Mouse (Mus musculus) hindbrain, embryonic 14.5 days (tissue): ENCODE measurements at regions not wholly inside any gene's neighbourhood (a gene's known extent, or its start where the extent isn't known, plus 50 kb on each side); places are given as distances from the start of the nearest gene placed in this dataset.

ENCODE experiments used
- ATAC-seq: fragments of 200-750 bp; cut with Nextera tagmentation; 2 replicates; pipeline ENCODE4 v1.8.0; 2017; ENCODE audit warnings: moderate number of reproducible peaks, mild to moderate bottlenecking, moderate TSS enrichment, moderate library complexity; ENCODE audit not compliant: low FRiP score
- DNase-seq: peaks from one replicate; pipeline ENCODE4 v3.0.0-alpha.2; 2015; ENCODE audit warnings: low spot score
- H3K27ac ChIP-seq: fragments of 300-500 bp; sonication (generic); 2 replicates; pipeline ENCODE4 v1.5.1; 2014; ENCODE audit warnings: mild to moderate bottlenecking, moderate library complexity
- H3K27me3 ChIP-seq: fragments of 300-500 bp; sonication (generic); 2 replicates; pipeline ENCODE4 v1.6.1; 2014; ENCODE audit warnings: mild to moderate bottlenecking, low read length, mixed read lengths; ENCODE audit not compliant: control insufficient read depth, insufficient read depth
- H3K36me3 ChIP-seq: fragments of 300-500 bp; sonication (generic); replicated peaks from 2 replicates; pipeline ENCODE4 v1.6.1; 2014; ENCODE audit not compliant: control insufficient read depth, insufficient read depth
- H3K4me1 ChIP-seq: fragments of 300-500 bp; sonication (generic); replicated peaks from 2 replicates; pipeline ENCODE4 v1.6.1; 2014; ENCODE audit warnings: antibody characterized with exemption, low read length, mixed read lengths; ENCODE audit not compliant: control insufficient read depth, insufficient read depth
- H3K4me2 ChIP-seq: fragments of 300-500 bp; sonication (generic); replicated peaks from 2 replicates; pipeline ENCODE4 v1.6.1; 2014; ENCODE audit warnings: mild to moderate bottlenecking, moderate library complexity
- H3K4me3 ChIP-seq: fragments of 300-500 bp; sonication (generic); replicated peaks from 2 replicates; pipeline ENCODE4 v1.5.1; 2014; ENCODE audit warnings: mild to moderate bottlenecking, low read length
- H3K9ac ChIP-seq: fragments of 300-500 bp; sonication (generic); 2 replicates; pipeline ENCODE4 v1.6.1; 2014
- H3K9me3 ChIP-seq: fragments of 300-500 bp; sonication (generic); 2 replicates; pipeline ENCODE4 v1.6.1; 2016; ENCODE audit warnings: low read length; ENCODE audit not compliant: control insufficient read depth
- WGBS: fragments of 180-500 bp; shearing (Covaris S2); extraction: QIAGEN DNeasy Blood & Tissue Kit; methylation state at CpG from one replicate; pipeline ENCODE4 v1.1.7; 2014; 5-methylcytosine and 5-hydroxymethylcytosine counted together

GRCm38 (mm10) chr16:97292484-97293048 lies 64.0 kb upstream of the Bace2 start:
- peaks cover 10% of the 10 kb centered on the region; the same call in 1 of the 2 replicates for H3K4me1 ChIP-seq
- H3K4me3 ChIP-seq, result no peak overlapping the region
- H3K27ac ChIP-seq, result peak overlapping the region; percentile 55
- no peaks in the 10 kb centered on the region for H3K9me3 ChIP-seq
- no peaks in the 10 kb centered on the region for H3K36me3 ChIP-seq
- H3K27me3 ChIP-seq, result no peaks in the 10 kb centered on the region
- 2% methylated on average over 11 of the region's 11 CpGs for WGBS
- ATAC-seq, result peak; percentile 58; the same call in 1 of the 2 replicates
- H3K9ac ChIP-seq, result 0 out of 2 replicates have a peak overlapping the region, but pooled peaks have one; percentile 8
- peak overlapping the region; percentile 33 for H3K4me2 ChIP-seq
- DNase-seq, result peak; percentile 57

GRCm38 (mm10) chr16:97293273-97293672 lies 63.3 kb upstream of the Bace2 start:
- H3K4me2 ChIP-seq, result peak overlapping the region; percentile 33
- 6% methylated on average over 4 of the region's 4 CpGs for WGBS
- H3K4me1 ChIP-seq, result peaks cover 10% of the 10 kb centered on the region; the same call in 1 of the 2 replicates
- 0 out of 2 replicates have a peak overlapping the region, but pooled peaks have one; percentile 8 for H3K9ac ChIP-seq
- H3K4me3 ChIP-seq, result no peak overlapping the region
- no peaks in the 10 kb centered on the region for H3K36me3 ChIP-seq
- peak; percentile 89 for ATAC-seq
- H3K27ac ChIP-seq, result peak overlapping the region; percentile 55
- no peaks in the 10 kb centered on the region for H3K27me3 ChIP-seq
- H3K9me3 ChIP-seq, result no peaks in the 10 kb centered on the region
- peak; percentile 90 for DNase-seq

- 90% methylated on average over 3 of the region's 3 CpGs for WGBS
- no peak overlapping the region for H3K27ac ChIP-seq
Measured at GRCm38 (mm10) chr16:97297140-97297539, 59.4 kb upstream of the Bace2 start.

GRCm38 (mm10) chr16:97304156-97304735 lies 52.3 kb upstream of the Bace2 start:
- DNase-seq (no peak), ATAC-seq (no peak)
- Histone ChIP-seq H3K36me3 (no peaks in the 10 kb centered on the region), H3K9ac (no peak overlapping the region), H3K9me3 (no peaks in the 10 kb centered on the region), H3K27me3 (no peaks in the 10 kb centered on the region), H3K27ac (no peak overlapping the region), H3K4me2 (no peak overlapping the region), H3K4me1 (no peaks in the 10 kb centered on the region), H3K4me3 (no peak overlapping the region)
- WGBS, result 49% methylated on average over 5 of the region's 5 CpGs

More at GRCm38 (mm10) chr16:97297140-97297539, 59.4 kb upstream of the Bace2 start:
- no peak for DNase-seq
- Histone ChIP-seq H3K9ac (no peak overlapping the region), H3K9me3 (no peaks in the 10 kb centered on the region), H3K4me2 (no peak overlapping the region), H3K27me3 (no peaks in the 10 kb centered on the region), H3K4me3 (no peak overlapping the region), H3K36me3 (no peaks in the 10 kb centered on the region), H3K4me1 (peaks cover 10% of the 10 kb centered on the region; the same call in 1 of the 2 replicates)
- ATAC-seq, result no peak
